Mouse (Mus musculus) lung, postnatal 0 days (tissue): Measurements from ENCODE around the gene Galk2.

Experiments
- CTCF ChIP-seq: IDR thresholded peaks from 2 replicates; pipeline ENCODE4 v1.5.1; 2016; ENCODE audit warnings: antibody characterized with exemption, mild to moderate bottlenecking
- EP300 ChIP-seq: IDR thresholded peaks from 2 replicates; pipeline ENCODE4 v1.6.1; 2016; ENCODE audit warnings: antibody characterized with exemption, mild to moderate bottlenecking, control low read depth

- TF ChIP-seq CTCF = no peak
- no peak for TF ChIP-seq EP300
Measured at GRCm38 (mm10) chr2:126015763-126016473, 157.0 kb downstream of the Galk2 start.
